Mouse (Mus musculus): ENCODE data around the gene Arhgap8.

The Arhgap8 gene

DNA sequence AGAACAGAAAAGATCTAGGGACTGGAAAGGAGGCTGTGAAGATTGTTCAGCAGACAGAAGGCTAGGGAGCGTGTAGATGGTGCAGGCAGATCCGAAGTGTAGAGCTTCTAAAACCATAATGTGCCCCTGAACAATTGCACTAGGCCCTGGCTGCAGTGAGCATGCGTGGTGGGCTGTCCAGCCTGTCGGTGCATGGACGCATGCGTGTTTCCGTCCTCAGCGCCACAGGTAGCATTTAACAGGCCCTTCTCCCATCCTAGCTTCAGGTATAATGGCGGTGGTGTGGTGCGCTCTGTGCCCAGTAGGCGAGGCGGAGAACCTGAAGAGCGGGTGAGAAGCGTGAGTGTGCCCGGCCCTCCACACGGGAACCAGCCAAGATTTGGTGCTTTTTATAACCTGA is 65.0 kb downstream of the Arhgap8 start:
- in situ Hi-C loops (cut with MboI, MseI), result no loop called here

DNA sequence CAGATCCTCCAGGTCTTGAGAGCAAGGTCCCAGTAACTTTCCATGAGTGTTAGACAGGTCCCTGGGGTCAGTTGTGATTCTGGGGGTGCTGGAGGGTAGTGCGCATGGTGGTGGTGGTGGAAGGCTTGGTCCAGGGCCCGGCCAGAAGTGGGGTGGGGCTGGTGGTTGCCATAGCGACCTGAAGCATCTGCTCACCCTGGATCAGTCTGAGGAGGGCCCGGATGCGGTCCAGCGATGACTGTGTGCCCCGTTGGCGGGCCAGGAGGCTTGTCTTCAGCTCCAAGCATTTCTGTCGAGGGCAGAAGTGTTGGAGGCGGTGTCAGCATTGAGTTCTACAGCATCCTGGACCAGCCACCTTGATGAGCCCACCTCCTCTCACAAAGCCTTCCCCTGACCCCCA is 67.3 kb downstream of the Arhgap8 start:
- in situ Hi-C loops (cut with MboI, MseI), result no loop called here

DNA sequence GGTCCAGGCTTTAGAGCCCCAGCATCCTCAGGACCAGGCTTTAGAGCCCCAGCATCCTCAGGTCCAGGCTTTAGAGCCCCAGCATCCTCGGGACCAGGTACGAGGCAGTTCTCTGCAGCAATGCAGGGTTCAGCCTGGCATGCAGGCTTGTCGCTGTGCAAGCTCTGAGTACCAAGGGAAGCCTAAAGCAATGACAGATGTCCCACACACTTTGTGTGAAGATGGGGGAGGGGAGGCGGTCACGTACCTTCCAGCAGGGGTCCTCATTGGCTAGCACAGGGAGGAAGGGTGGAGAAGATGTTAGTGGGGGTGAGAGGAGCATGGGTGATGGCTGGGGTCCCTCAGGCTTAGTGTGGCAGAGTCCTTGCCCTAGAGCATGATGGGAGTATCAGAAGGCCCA is 73.8 kb downstream of the Arhgap8 start:
- in situ Hi-C loops (cut with MboI, MseI), result no loop called here

DNA sequence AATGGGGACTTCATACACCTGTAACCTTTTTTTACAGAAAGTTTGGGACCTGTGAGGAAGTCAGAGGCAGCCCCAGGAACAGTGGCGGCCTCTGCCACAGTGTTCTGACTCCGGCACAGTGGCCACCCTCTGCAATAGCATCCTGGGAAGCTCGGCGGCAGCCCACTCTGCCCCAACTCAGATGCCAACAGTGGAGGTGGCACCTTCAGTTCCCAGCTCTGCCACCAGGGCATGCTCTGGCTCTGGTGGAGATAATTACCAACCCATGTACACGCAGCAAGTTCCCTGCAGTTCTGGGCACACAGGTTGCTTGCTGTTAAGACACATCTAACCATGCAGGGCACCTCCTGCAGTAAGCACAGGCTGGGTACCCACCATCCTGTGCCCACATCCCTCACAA is 80.3 kb downstream of the Arhgap8 start:
- in situ Hi-C loops (cut with MboI, MseI), result no loop called here

DNA sequence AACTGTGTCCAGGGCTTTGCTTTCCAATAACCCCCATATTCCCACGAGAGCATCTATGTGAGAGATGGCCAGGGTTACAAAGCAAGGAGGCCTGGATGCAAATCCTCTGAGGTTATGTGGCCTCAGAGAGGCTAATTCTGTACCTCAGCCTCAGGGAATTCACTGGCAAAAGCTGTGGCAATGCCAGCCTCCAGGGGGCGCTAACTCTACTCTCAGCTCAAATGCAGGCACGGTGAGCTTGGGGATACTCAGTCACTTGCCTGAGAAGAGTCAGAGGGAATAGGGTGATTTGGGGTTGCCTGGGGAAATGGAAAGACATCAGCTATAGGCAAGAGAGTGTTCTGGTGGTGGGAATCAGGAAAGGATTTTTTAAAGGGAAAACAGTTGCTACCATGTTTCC is 83.8 kb downstream of the Arhgap8 start:
- in situ Hi-C loops (cut with MboI, MseI), result no loop called here

DNA sequence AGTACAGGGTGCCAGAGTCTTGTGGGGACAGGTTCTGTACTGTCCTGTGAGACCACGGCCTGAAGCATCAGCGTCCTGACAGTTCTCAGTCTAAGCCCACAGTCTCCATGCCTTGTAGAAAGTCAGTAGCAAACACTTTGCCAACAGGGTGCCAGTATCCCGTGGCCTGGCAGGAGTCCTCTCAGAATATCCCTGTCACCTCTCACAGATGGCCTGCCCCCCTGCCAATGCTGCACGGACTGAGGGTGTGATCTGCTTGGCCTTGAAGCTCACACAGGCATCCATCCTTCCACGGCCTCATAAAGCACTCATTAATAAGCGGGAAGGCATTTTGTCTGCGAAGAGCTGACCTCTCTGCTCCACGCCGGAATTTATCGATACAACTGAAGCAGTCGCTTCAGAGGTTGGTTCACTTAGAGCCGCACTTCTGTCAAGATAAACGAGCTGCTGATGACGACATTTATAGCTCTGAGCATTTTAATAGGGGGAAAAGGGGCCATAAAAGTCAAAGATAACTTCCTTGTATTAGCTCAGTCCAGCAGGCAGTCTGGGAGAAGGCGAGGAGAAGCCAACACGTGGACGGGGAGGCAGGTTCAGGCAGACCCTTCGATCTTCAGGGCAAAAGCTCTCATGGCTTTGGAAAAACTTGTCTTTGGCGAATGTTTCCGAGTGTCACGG is 89.6 kb downstream of the Arhgap8 start:
- in situ Hi-C loops (cut with MboI, MseI), result no loop called here

DNA sequence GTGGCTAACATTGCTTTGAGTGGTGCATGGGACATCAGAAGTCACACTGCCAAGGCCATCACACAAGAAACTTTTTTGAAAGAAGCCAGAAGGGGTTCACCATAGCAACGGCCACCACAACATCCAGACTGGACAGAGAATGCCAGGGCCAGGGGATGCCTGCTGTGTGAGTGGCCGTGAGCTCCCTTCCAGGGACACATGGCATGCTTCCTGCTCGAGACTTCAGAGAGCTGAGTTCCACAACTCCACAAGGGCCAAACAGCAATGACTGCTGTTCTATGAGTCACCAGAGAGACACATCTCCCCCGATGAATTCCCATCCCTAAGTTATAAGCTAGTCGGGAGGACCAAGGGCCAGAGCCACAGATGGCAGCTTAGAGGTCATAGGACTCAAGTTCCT is 91.3 kb downstream of the Arhgap8 start:
- in situ Hi-C loops (cut with MboI, MseI), result no loop called here

DNA sequence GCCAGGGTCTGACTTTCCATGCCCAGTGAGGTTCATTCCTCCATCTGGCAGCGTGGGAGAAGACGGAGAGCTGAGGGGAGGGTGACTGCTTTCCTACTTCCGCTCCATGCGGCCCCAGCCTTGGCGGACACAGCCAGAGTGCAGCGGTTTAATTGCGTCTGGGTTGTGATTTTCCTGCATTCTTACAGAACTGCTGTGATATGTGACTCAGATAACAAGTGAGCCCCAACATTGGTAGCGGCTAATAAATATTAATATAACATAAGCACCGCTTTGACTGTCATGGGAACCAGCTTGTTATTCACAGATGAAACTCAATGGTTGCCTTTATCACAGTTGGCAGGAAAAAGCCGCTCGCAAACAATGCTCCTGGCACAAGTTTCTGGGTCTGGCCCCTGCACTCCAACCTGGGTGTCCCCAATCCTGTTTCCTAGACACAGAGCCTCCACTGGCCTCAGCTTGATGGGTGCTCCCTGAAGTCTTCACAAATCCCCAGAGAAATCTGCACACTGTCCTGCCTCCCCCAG is 93.0 kb downstream of the Arhgap8 start:
- in situ Hi-C loops (cut with MboI, MseI), result no loop called here

DNA sequence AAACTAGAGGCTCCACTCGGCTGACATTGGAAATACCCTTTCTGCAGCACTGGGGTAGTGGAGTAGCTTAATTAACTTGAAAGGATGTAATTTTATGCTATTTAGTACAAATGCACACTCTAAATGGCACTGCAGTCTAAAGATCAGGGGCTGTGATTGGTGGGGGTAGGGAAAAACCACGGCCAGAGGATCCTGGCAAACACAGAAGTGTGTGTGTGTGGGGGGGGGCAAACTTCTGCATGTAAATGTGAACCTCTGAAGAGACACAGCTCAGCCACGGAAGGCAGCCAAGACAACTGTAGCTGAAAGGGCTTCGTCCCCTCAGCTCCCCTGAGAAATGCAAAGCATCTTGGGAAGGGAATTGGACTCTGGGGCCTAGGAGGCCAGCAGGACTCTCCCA is 95.3 kb downstream of the Arhgap8 start:
- in situ Hi-C loops (cut with MboI, MseI), result no loop called here

DNA sequence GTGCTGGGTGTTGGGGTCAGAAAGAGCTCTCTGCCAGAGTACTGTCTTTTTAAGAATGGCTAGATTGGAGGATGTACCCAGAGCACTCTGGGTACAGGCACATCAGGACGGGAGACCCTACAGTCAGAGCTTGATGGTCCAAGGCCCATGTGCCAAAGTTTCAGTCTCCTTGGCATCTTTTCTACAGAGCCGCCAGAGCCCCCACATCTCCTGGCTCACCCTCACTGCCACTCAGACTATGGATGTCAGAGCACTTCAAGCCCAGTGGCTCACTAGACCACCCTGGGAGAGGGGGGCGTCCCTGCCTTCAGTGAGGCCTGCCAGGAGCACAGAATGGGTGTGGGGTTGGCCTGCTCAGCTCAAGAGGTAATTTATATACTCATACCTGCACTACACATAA is 97.7 kb downstream of the Arhgap8 start:
- in situ Hi-C loops (cut with MboI, MseI), result no loop called here

DNA sequence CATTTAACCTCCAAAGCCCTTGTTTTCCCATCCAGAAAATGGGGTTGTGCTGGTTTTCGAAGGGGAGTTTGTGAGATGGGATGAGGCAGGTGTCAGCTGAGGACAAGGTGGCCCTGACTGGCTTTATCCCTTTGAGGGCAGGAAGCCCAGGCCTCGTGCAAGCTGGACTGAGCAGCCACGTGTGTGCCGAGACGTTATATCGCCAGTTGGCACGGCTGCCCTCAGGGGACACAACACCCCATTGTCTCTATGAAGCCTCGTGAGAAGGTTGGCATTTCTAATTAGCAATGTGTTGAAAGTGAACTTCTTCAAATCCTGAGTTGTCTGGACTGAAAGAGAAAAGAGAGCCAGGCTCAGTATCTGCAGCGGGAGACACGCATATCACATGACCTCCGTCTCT is 98.4 kb downstream of the Arhgap8 start:
- in situ Hi-C loops (cut with MboI, MseI), result no loop called here

DNA sequence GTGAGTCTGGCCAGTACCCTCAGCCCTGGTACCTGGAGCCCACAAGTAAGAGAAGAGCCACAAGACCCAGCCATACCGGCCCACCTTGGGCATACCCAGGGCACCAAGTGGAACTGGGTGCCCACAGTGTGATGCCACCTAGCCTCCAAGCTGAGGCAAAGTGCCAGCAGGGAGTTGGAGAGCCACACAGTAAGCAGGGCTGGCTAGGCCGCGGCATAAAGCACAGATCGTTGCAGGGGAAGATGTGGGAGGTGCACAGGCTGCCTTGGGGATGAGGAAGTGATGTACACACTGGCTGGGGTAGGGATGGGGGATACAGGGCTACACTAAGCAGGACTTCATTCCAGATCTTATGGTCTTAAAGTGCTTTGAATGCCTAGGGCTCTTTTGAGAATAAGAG is 101.0 kb downstream of the Arhgap8 start:
- in situ Hi-C loops (cut with MboI, MseI), result no loop called here
